Mouse (Mus musculus) erythroid progenitor cell, adult 5-6 weeks (primary cell): ENCODE results near the gene Cyb5rl. TPM values are rescaled to one million over a fixed set of nuclear protein-coding genes. Genes with fewer than 3 reads are reported as not detected.

Source experiments
- total RNA-seq, 2 experiments: library from RNA; stranded (forward) in 1 of 2; stranded (reverse) in 1 of 2; fragments of 150-400 nt in 1 of 2; fragments of 186-747, 209-891 nt in 1 of 2; gene quantifications; 2 replicates each; pipeline versions ENCODE4 v1.2.3 to v1.2.4; 2015 to 2017; ENCODE audit warnings: low replicate concordance in 2 of 2

The Cyb5rl gene
- total RNA-seq, 2 experiments from 2014 or later: 0.15 TPM; not detected in 1

Other genes starting within 250 kb of the Cyb5rl start
- 181 and 212 TPM in 2 replicates for gene Ssbp3, start 156.3 kb upstream of the Cyb5rl start, total RNA-seq (2015; ENCODE audit: low replicate concordance)
- 93.7 and 104 TPM in 2 replicates for gene Ssbp3, start 156.3 kb upstream of the Cyb5rl start, total RNA-seq (2017; ENCODE audit: low replicate concordance)
- gene Mrpl37, start 120 bp upstream of the Cyb5rl start, total RNA-seq (2015; ENCODE audit: low replicate concordance): 13.4 and 24.9 TPM in 2 replicates
- 11.0 and 14.3 TPM in 2 replicates for gene Mrpl37, start 120 bp upstream of the Cyb5rl start, total RNA-seq (2017; ENCODE audit: low replicate concordance)
- gene Cdcp2, start 29.9 kb downstream of the Cyb5rl start, total RNA-seq (2015; ENCODE audit: low replicate concordance): not detected in 2 replicates
- gene Cdcp2, start 29.9 kb downstream of the Cyb5rl start, total RNA-seq (2017; ENCODE audit: low replicate concordance): not detected in 2 replicates
- 181 and 214 TPM in 2 replicates for gene Tmem59, start 111.4 kb downstream of the Cyb5rl start, total RNA-seq (2015; ENCODE audit: low replicate concordance)
- gene Tmem59, start 111.4 kb downstream of the Cyb5rl start, total RNA-seq (2017; ENCODE audit: low replicate concordance): 134 and 191 TPM in 2 replicates
- 13.4 and 14.4 TPM in 2 replicates for gene Tceanc2, start 112.1 kb downstream of the Cyb5rl start, total RNA-seq (2015; ENCODE audit: low replicate concordance)
- gene Tceanc2, start 112.1 kb downstream of the Cyb5rl start, total RNA-seq (2017; ENCODE audit: low replicate concordance): 7.6 and 48.4 TPM in 2 replicates
- gene Ldlrad1, start 142.2 kb downstream of the Cyb5rl start, total RNA-seq (2015; ENCODE audit: low replicate concordance): not detected in 2 replicates
- 3.2 TPM in 1 of 2 replicates, not detected in the other for gene Ldlrad1, start 142.2 kb downstream of the Cyb5rl start, total RNA-seq (2017; ENCODE audit: low replicate concordance)
- gene Lrrc42, start 186.5 kb downstream of the Cyb5rl start, total RNA-seq (2015; ENCODE audit: low replicate concordance): 8.4 and 15.9 TPM in 2 replicates
- gene Lrrc42, start 186.5 kb downstream of the Cyb5rl start, total RNA-seq (2017; ENCODE audit: low replicate concordance): 8.2 and 22.2 TPM in 2 replicates
- gene Hspb11, start 186.6 kb downstream of the Cyb5rl start, total RNA-seq (2015; ENCODE audit: low replicate concordance): 1.3 and 3.6 TPM in 2 replicates
- gene Hspb11, start 186.6 kb downstream of the Cyb5rl start, total RNA-seq (2017; ENCODE audit: low replicate concordance): 5.0 and 11.8 TPM in 2 replicates
- gene Dio1, start 240.2 kb downstream of the Cyb5rl start, total RNA-seq (2015; ENCODE audit: low replicate concordance): not detected in 2 replicates
- gene Dio1, start 240.2 kb downstream of the Cyb5rl start, total RNA-seq (2017; ENCODE audit: low replicate concordance): not detected in 2 replicates
- 5.0 and 34.6 TPM in 2 replicates for gene Yipf1, start 247.4 kb downstream of the Cyb5rl start, total RNA-seq (2015; ENCODE audit: low replicate concordance)
- 14.9 and 20.5 TPM in 2 replicates for gene Yipf1, start 247.4 kb downstream of the Cyb5rl start, total RNA-seq (2017; ENCODE audit: low replicate concordance)